Comparison of ENCODE assay signal across 14 mouse cellular contexts in genomic region chr8:45687942-45688695, GRCm38 (mm10).
A peak's percentile ranks its signal among the peaks of the same experiment; 100 is the strongest.
DNase-seq lines count a peak whose midpoint lies in the region; ATAC-seq and TF ChIP-seq lines count a peak whose summit lies in the region.
"Had no signal": no experiment of that assay in that cellular context is flagged by ENCODE, and none has a peak within 500 bp of the region (broad histone marks: within the 10 kb centered on the region; RNA-seq: fewer than 3 reads in every experiment).

No protein-coding gene starts in this region.

- peaks cover 21% of the 10 kb centered on the region for H3K4me1 ChIP-seq in forebrain, embryonic 16.5 days (replicated peaks; ENCODE audit: control insufficient read depth, insufficient read depth, low read length)
- H3K4me1 ChIP-seq in neural tube, embryonic 13.5 days (replicated peaks) = peaks cover 35% of the 10 kb centered on the region
- H3K4me1 ChIP-seq: liver, embryonic 12.5 days had no signal

- H3K9me3 ChIP-seq in forebrain, embryonic 16.5 days (ENCODE audit: control insufficient read depth, low read length) = no peaks in the 10 kb centered on the region; the same call in 1 of the 2 replicates
- no peaks in the 10 kb centered on the region for H3K9me3 ChIP-seq in neural tube, embryonic 13.5 days
- H3K9me3 ChIP-seq: liver, embryonic 12.5 days had no signal

- 43% methylated on average over 12 of the region's 12 CpGs for whole genome bisulfite sequencing in forebrain, embryonic 16.5 days
- 37% methylated on average over 12 of the region's 12 CpGs for WGBS in neural tube, embryonic 13.5 days

- peak overlapping the region; percentile 4; the same call in 1 of the 2 replicates for H3K4me3 ChIP-seq in layer of hippocampus, adult 2 months
- no peak overlapping the region for H3K4me3 ChIP-seq in forebrain, embryonic 16.5 days (replicated peaks; ENCODE audit: low read length)
- no peak overlapping the region for H3K4me3 ChIP-seq in neural tube, embryonic 13.5 days
- H3K4me3 ChIP-seq: liver, embryonic 12.5 days had no signal

- no peaks in the 10 kb centered on the region; the same call in 1 of the 2 replicates for H3K36me3 ChIP-seq in forebrain, embryonic 16.5 days (ENCODE audit: control insufficient read depth, insufficient read depth)
- H3K36me3 ChIP-seq in neural tube, embryonic 13.5 days = 0 out of 2 replicates have a peak, but pooled peaks cover 4% of the 10 kb centered on the region
- H3K36me3 ChIP-seq: liver, embryonic 12.5 days had no signal

- ATAC-seq in frontal cortex, adult (ENCODE audit: low TSS enrichment) = peak; percentile 29
- peak; percentile 27; the same call in 1 of the 2 replicates for ATAC-seq in forebrain, embryonic 16.5 days
- ATAC-seq in neural tube, embryonic 13.5 days (ENCODE audit: low read depth) = peak; percentile 71
- ATAC-seq: liver, embryonic 12.5 days; lung, postnatal 0 days had no signal

- no peak for TF ChIP-seq CTCF in layer of hippocampus, adult 2 months (conservative IDR thresholded peaks at IDR 0.05)

- H3K4me2 ChIP-seq in forebrain, embryonic 16.5 days (ENCODE audit: low read length) = no peak overlapping the region
- peak overlapping the region; percentile 25; the same call in 1 of the 2 replicates for H3K4me2 ChIP-seq in neural tube, embryonic 13.5 days
- H3K4me2 ChIP-seq: liver, embryonic 12.5 days had no signal

- no peaks in the 10 kb centered on the region for H3K27me3 ChIP-seq in forebrain, embryonic 16.5 days (replicated peaks; ENCODE audit: control insufficient read depth, insufficient read depth, low read length)
- H3K27me3 ChIP-seq in neural tube, embryonic 13.5 days = no peaks in the 10 kb centered on the region
- H3K27me3 ChIP-seq: liver, embryonic 12.5 days had no signal

- DNase-seq in frontal cortex, postnatal 36 days (ENCODE audit: low spot score in 2 of 2) = no peak
- DNase-seq in layer of hippocampus, adult 2 months (ENCODE audit: low spot score in 2 of 2) = no peak
- no peak for DNase-seq in layer of hippocampus, postnatal 10 days (ENCODE audit: low spot score in 2 of 2)
- no peak for DNase-seq in cerebellum, adult 18-20 months
- no peak for DNase-seq in adrenal gland, adult 8-10 months
- DNase-seq: cerebellum, adult 8-10 months; embryo, embryonic 11 days; heart, adult 11 months; thymus, adult 18-20 months had no signal

- H3K27ac ChIP-seq in layer of hippocampus, adult 2 months = peak overlapping the region; percentile 62
- peak overlapping the region; percentile 65 for H3K27ac ChIP-seq in forebrain, embryonic 16.5 days (ENCODE audit: low read length)
- H3K27ac ChIP-seq in neural tube, embryonic 13.5 days (replicated peaks) = peak overlapping the region; percentile 71
- H3K27ac ChIP-seq: liver, embryonic 12.5 days had no signal

- H3K9ac ChIP-seq in forebrain, embryonic 16.5 days (replicated peaks; ENCODE audit: low read depth, low read length) = no peak overlapping the region
- H3K9ac ChIP-seq in neural tube, embryonic 13.5 days = no peak overlapping the region
- H3K9ac ChIP-seq: liver, embryonic 12.5 days had no signal
